Mouse (Mus musculus) spleen, embryonic (tissue): ENCODE data around the gene Phactr3.
"Not testable (repeated sequence)": the region's sequence is repeated elsewhere in the genome, so short reads cannot be mapped to it uniquely, and the experiment has no call there.

Experiments used
- CTCF ChIA-PET: fragments of 350-600 bp; sonication (Branson Sonifier 250); formaldehyde crosslinking; loops from one replicate; lab custom pipeline; 2022; lab: Charles Lee

The Phactr3 gene

GRCm38 (mm10) chr2:178118801-178119560, at the start of gene Phactr3:
Gene Phactr3 (plus strand): TSS chr2:178118975.
- CTCF ChIA-PET, result no interaction called here

GRCm38 (mm10) chr2:178078166-178078717, 40.5 kb upstream of the Phactr3 start, which contains the start of gene Zfp931:
Gene Zfp931 (minus strand): TSS chr2:178078476.
- CTCF ChIA-PET, result not testable (repeated sequence)

DNA sequence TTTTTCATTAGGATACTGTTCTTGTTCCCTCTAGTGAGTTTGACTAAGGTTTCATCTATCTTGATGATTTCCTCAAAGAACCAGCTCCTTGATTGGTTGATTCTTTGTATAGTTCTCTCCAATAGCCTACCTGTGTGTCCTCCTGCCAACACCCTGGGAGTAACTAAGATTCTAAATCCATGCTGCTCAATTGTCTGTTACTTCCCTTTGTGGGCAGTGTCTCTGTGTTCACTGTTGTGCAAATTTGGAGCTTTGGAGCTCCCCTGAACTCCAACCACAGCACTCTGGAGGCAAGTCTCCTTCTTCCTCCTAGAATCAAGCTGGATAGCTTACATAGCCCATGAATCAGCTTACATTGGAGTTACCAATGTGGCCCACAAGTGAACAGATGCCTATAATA, 29.2 kb upstream of the Phactr3 start:
- CTCF ChIA-PET, result no interaction called here

DNA sequence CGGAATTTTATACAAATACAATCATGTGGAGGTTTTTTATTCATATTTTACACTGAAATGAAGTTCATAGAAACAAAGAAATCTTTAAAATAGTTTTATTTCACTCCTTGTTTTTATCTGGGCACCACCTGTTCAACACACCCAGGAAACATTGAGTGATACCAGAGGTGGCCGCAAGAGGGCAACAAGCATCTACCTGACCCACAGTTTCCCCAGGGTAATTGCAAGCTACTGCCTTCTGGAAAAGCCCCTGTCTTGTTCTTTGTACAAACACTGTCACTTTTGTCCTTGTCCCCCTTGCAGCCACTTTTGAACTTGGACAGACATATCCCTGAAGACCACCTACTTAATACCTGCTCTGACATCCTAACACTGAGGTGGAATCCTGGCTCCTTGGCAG, 20.8 kb upstream of the Phactr3 start:
- CTCF ChIA-PET, result no interaction called here

DNA sequence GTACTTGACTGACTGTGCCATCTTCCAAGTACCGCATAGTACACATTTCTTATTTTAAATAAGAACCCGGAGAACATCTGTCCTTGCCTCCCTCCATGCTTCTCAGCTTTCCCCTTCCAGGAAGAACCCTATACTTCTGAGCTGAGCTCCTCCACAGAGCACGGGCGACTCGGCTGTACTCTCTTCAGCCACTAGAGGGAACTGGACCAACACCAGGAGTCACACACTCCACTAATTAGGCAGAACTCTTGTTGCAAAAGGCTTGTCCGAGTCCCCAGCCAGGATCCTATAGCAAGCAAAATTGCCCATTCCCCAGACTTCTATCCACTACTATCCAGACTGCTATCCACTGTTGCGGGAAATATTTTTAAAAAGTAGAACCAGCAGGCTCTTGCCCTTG, 16.8 kb upstream of the Phactr3 start:
- CTCF ChIA-PET, result no interaction called here

- CTCF ChIA-PET, result no interaction called here
Measured at GRCm38 (mm10) chr2:178117946-178118345, 829 bp upstream of the Phactr3 start.

- CTCF ChIA-PET, result no interaction called here
Measured at GRCm38 (mm10) chr2:178119561-178120355, 983 bp downstream of the Phactr3 start.

DNA sequence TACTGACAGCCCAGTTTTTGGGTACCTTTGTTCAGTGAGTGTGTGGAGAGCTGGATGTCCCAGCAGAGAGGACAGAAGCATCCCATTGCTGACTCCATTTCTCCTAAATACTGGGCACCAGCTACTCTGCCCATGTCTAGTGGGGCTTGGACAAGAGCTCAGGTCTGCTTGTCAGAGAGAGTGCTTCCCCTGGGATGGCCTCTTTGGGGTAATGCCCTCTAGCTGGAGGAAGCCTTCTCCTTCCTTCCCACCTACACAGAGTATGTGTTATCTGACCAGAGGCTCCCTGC, 1.5 kb downstream of the Phactr3 start:
- CTCF ChIA-PET, result no interaction called here

DNA sequence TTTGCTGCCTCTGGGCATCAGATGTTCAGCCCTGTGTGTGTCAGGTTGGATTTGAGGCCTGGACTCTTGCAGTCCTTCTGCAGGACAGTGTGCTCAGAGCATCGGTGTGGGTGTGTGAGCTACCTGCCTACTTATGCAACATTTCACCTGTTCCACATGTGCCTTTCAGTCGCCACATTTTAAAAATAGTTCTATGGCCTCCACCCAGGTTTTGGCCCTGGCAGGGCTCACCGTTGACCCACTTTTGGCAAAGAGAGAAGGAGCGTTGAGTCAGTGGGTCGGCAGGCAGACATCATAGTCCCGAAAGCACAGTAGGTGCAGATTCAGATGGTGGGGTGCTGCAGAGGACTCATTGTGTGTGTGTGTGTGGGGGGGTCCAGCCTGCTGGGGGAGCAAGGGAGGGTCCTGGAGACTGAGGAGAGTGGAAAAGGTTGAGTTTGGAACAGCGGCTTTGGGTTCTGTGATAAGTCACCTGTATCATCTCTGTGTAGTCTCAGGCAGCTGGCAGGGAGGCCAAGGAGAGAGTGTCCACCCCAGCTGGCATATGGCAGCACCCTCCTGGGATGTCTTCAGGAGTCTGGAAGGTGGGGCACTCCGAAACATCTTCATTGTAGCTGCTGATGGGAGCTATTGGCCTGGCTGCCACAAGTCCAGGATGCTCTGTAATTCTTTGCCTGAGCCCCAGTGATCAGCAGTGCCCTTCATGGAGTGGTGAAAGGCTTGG, 2.0 kb downstream of the Phactr3 start:
- CTCF ChIA-PET, result no interaction called here

- CTCF ChIA-PET, result no interaction called here
Measured at GRCm38 (mm10) chr2:178121375-178121688, 2.6 kb downstream of the Phactr3 start.

DNA sequence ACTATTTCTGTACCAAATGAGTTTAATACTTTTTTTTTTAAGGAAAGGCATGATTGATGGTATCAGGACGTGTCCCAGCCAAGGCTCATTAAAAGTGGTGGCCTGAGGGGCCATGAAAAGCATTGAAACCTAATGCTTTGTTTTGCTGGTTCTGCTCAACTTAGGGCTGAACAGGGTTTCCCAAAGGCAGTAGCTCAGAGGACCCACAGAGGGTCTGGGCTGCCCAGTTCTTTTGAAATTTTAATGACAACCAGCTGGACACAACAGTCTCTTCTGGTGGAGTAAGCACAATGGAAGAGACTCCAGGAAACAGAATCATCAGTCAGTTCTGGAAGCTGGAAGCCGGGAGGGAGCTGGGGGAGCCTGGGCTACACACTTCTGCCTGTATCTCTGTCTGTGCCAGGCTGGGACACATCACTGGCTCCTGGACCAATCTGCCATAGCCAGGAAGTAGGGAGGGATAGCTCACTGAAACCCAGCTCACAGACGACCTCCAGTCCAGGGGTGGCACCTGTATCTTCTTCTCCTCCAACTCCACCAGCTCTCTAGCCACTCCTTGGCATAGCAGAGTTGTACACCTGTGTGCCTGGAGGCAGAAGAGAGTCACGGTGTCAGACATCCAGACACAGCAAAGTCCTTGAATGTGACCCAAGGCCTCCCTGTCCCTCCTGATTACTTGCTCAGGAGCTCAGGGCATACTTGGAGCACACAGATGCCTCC, 3.3 kb downstream of the Phactr3 start:
- CTCF ChIA-PET, result no interaction called here

DNA sequence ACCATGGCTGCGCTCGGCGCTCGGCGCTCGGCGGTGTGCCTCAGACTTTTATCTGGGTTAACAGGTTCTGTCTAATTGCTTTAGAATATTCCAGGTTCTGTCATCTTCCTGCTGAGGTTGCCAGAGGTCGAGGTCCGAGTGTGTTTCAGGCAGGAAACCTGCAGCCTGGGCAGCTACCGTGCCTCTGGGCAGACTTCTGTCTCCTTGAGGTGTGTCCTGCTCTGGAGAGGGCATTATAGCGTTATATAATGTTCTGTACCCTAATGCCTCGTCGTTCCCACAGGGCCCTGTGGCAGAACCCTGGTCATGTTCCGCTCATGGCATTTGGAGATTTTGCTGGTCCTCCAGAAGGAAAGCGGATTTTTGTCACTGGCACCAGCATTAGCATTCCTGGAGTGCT, 4.7 kb downstream of the Phactr3 start:
- CTCF ChIA-PET, result no interaction called here

DNA sequence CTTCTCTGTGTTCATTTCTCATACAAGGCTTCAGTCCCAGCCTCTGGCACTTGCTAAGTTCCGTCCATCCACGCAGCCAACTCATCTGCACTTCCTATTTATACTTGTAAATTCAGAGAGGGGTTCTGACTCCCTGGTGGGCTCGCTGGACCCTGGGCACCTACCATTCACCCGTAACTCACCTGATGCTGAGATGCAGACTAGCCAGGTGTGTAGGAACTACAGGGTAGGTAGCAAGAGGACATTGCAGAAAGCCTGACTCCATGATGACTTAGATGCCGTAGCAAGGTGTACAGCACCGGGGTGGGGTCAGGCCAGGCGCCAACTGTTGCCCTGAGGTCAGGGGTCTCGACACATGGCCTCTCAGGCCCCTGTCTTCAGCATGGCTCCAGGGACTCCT, 6.7 kb downstream of the Phactr3 start:
- CTCF ChIA-PET, result no interaction called here

DNA sequence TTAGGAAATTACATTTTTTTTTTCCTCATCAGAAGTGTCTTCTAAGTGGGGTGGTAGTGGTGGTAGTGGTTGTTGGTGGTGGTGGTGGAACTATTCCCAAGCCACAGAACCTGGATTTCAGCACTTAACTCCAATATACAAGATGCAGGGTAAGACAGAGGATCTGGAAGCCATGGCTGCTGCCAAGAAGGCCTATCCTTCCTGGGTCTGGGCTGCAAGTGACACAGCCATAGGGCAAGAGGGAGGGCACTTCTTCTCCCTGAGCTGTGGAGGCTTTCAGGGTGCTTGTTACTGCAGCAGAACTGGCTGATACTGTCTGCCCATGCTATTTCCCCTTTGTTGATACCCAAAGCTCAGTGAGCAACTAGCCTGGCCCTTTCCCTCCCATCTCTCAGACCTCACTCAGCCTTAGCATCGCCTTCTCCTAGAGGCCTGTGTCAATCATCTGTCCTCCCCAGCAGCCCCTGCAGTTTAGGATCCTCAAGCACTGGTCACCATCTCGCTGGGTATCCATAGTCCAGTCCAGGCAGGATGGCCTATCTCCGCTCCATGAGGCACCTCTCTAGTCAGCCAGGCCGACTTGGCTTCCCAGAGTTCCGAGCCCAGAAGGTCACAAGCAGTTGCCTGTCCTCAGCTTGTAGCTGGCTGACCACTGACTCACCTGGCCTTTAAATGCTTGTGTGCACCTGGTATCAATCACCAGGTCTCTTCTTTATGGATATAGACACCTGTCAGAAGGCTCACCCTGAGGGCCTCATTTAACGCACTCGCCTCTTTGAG, 7.5 kb downstream of the Phactr3 start:
- CTCF ChIA-PET, result no interaction called here

GRCm38 (mm10) chr2:178128594-178128993, 9.8 kb downstream of the Phactr3 start:
- CTCF ChIA-PET, result no interaction called here

- CTCF ChIA-PET, result no interaction called here
Measured at GRCm38 (mm10) chr2:178129161-178129560, 10.4 kb downstream of the Phactr3 start.

GRCm38 (mm10) chr2:178129676-178130075, 10.9 kb downstream of the Phactr3 start:
- CTCF ChIA-PET, result no interaction called here

DNA sequence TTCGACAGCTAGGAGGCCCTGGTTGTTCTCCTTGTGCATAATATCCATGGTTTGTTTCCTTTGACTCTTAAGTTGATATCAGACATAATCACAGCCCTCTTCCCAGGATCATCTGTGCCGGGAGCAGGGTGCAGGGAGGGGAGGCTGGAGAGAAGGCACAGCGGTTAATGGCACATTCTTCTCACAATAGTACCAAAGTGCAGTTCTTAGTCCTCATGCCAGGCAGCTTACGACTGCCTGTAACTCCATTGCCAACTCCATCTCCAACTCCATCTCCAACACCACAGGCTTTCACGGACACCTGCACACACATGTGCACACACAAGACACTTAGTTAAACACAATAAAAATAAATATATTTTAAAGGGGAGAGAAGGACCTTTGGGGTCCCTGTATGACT, 11.8 kb downstream of the Phactr3 start:
- CTCF ChIA-PET, result no interaction called here

- CTCF ChIA-PET, result no interaction called here
Measured at GRCm38 (mm10) chr2:178131011-178131410, 12.2 kb downstream of the Phactr3 start.

GRCm38 (mm10) chr2:178131606-178132365, 13.0 kb downstream of the Phactr3 start:
- CTCF ChIA-PET, result no interaction called here
